Mouse (Mus musculus): ENCODE results near the gene Csrp1. TPM values are rescaled to one million over a fixed set of nuclear protein-coding genes. Genes with fewer than 3 reads are reported as not detected.

Csrp1 gene
- polyA plus RNA-seq, 1 experiment, result 33.7 TPM

DNA sequence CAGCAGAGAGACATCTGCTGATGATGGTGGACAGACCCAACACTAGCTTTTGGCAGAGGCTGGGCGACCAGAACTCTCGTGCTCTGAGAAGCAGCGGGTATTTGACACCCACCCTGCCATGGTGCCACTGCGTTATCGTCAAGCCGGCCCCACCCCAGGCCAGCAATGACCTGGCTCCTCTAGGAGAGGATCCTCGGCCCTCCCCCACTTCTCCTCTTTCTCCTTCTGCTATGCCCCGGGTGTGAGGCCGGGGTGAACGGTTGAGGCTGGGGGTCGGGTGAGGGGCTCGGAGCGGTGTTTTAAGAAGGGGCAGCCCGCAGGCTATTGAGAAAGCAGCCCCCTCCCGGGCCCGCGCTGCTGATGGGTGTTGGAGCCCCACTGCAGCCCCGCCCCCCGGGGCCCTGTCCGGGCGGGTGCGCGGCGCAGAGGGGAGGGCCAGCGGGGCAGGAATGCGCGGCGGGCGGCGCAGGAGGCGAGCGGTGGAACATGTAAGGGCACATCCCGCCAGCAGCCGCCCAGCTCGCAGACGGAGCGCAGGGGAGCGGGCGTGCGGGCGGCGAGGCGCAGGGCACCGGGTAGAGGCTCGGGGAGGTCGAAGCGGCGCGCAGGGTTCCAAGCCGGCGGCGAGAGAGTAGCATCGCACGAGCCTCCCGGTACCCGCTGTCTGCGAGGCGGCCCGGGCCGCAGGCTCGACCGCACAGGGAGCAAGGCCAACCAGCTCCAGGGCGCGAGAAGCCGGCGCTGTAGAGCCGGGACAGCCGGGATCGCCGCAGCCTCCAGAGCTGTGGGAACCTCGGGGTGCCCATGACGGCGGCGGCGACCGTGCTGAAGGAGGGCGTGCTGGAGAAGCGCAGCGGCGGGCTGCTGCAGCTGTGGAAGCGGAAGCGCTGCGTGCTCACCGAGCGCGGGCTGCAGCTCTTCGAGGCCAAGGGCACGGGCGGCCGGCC is 46.1 kb downstream of the Csrp1 start, which contains the start of gene Phlda3:
TSS of gene Phlda3 (plus strand) at position 475 of the 947 bp plus-strand sequence.
- Histone ChIP-seq H3K4me3 (ENCODE audit: insufficient read depth, low read depth, low read length) (peak within 1 kb of the TSS; percentile 80), H3K27ac (replicated peaks; ENCODE audit: low read depth, low read length) (peak within 1 kb of the TSS; percentile 99), H3K4me1 (ENCODE audit: control insufficient read depth, insufficient read depth, insufficient read length, low read length) (peaks cover 9% of the 10 kb centered on the region; the same call in 1 of the 2 replicates)

DNA sequence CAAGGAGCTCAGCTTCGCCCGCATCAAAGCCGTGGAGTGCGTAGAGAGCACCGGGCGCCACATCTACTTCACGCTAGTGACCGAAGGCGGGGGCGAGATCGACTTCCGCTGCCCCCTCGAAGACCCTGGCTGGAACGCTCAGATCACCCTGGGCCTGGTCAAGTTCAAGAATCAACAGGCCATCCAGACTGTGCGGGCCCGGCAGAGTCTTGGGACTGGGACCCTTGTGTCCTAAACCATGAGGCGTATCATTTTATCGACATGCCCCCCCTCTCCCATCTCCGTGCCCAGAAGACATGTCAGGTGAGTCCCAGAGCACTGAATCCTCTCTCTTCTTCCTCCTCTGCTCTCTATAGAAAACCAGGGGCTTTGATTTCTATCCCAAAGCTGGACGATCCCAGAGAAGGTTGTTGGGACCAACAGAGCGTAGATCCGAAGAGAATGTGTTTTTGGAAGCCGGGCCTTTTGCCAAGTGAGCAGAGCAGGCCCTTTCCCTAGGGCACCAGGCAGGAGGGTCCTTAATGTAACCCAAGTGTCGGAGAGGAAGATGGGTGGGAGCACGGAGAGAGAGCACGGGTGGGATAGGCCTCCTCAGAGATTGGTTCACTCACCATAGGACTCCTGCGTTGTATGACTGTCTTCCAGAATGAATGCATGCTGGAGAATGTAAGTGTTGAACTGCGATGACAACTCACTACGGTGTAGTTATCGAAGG is 46.9 kb downstream of the Csrp1 start:
- Histone ChIP-seq H3K4me3 (ENCODE audit: insufficient read depth, low read depth, low read length) (peak overlapping the region; percentile 80), H3K27ac (replicated peaks; ENCODE audit: low read depth, low read length) (peak overlapping the region; percentile 99), H3K4me1 (ENCODE audit: control insufficient read depth, insufficient read depth, insufficient read length, low read length) (peaks cover 9% of the 10 kb centered on the region; the same call in 1 of the 2 replicates)

DNA sequence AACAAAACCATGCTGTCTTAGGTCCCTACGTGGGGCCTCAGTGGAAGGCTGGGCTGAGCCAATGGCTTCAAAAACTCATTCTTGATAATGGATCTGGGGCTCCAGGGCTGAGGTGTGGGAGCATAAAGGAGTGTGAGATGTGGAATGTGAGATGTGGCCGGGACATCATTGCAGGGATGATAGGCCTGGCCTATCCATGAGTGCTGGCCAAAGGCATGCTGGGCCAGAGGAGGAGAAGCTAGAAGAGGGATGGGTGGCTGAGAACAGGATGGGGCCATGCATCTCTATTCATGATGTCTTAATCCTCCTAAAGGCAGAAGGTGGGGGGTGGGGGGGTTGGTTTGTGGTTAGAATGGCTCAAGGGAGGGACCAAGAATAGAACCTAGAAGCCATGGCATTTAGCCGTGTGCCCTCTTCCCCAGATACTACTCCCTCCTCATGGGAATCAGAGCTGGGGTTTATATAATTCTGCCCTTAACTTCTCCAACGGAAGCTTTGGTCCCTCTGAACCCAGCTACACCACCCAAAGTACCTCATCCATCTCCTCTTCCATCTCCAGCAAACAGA is 47.5 kb downstream of the Csrp1 start:
- Histone ChIP-seq H3K4me3 (ENCODE audit: insufficient read depth, low read depth, low read length) (peak overlapping the region; percentile 80), H3K4me1 (ENCODE audit: control insufficient read depth, insufficient read depth, insufficient read length, low read length) (peaks cover 9% of the 10 kb centered on the region; the same call in 1 of the 2 replicates), H3K27ac (replicated peaks; ENCODE audit: low read depth, low read length) (peak overlapping the region; percentile 99)

DNA sequence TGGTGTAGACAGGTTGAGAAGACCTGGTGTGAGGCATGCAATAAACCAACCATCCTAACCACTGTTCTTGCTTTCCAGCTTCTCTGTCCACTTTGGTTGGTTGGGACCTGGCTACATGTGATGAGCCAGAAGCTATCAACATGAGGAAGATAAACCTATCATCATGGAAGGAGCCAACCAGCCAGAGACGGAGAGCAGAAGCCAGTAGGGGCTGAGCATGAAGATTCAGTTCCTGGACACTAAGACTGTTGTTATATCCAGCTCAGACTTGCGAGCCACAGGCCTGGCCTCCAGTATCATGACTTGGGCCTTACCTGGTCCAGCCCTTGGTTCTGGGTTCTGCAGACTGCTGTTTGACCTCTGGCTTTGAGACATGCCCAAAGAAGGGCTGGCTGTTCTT is 48.5 kb downstream of the Csrp1 start:
- H3K4me1 ChIP-seq (ENCODE audit: control insufficient read depth, insufficient read depth, insufficient read length, low read length), result peaks cover 9% of the 10 kb centered on the region; the same call in 1 of the 2 replicates
- H3K4me3 ChIP-seq (ENCODE audit: insufficient read depth, low read depth, low read length), result peak overlapping the region; percentile 80
- peak overlapping the region; percentile 99 for H3K27ac ChIP-seq (replicated peaks; ENCODE audit: low read depth, low read length)

DNA sequence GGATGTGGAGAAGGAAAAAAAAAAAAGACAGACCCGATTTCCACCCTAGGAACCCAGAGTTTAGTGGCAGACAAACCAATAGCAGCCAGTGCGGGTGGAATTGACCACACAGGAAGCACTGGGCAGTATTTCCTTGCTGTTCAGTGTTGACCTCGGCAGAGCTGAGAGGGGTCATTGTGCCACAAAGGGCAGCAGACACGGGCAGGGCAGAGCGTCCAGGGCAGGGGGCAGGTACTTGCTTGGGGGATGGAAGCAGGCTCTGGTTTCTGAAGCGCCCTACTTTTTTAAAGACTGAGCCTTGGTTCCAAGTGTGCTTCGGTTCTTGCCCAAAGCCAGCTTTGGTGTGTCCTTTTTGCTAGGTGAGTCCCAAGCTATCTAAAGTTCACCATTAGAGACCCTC is 50.4 kb downstream of the Csrp1 start:
- H3K4me1 ChIP-seq (ENCODE audit: control insufficient read depth, insufficient read depth, insufficient read length, low read length), result peaks cover 7% of the 10 kb centered on the region; the same call in 1 of the 2 replicates
- peak overlapping the region; percentile 80 for H3K4me3 ChIP-seq (ENCODE audit: insufficient read depth, low read depth, low read length)
- H3K27ac ChIP-seq (replicated peaks; ENCODE audit: low read depth, low read length), result peak overlapping the region; percentile 99

DNA sequence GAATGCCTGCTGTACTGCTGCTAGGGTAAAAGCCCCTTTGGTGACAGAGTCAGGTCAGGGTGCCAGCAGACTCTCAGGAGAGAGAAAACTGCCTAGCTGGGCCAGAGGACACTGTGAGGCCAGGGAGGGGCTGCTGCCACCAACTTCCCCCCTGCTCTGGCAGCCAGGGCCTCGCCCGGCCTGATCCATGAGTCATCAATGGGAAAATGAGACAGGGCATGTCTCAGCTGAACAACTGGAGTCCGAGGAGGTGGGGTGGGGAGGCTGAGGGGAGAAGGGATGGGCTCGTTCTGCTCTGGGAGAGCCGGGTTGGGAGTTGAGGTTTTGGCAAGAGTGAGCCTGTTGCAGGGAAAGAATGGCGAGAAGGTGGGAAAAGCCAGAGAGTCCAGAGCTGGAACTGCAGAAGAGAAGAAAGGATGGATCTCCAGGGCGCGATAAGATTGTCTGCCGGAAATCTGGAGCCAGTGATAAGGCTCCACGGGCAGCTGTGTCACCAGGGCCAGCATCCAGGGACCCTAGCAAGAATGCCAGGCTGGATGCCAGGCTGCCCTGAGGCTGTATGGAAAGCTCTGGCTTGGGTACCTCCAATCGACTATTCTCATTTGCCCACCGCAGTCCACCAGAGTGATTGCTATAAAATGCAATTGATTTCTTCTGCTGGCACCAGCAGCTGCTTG is 51.2 kb downstream of the Csrp1 start:
- no peak overlapping the region for H3K4me3 ChIP-seq (ENCODE audit: insufficient read depth, low read depth, low read length)
- peak overlapping the region; percentile 99 for H3K27ac ChIP-seq (replicated peaks; ENCODE audit: low read depth, low read length)
- peaks cover 8% of the 10 kb centered on the region for H3K4me1 ChIP-seq (ENCODE audit: control insufficient read depth, insufficient read depth, insufficient read length, low read length)

DNA sequence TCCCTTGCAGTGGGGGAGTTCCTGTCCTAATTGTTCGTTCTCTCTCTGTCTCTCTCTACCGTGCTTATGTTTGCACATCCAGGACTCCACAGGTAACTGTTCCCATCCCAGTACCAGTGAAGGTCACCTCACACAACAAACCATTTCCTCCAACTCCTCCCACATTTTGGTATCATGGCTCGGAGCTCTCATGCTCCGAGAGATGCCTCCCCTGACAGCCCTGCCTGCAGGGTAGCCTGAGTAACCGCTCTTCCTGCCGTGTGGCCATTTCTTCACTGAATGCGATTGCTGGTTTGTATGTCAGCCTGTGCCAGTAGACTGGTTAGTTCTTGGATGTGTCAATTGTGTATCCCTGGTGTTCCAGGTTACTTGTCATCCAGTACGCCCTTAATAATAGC is 51.7 kb downstream of the Csrp1 start:
- no peak overlapping the region for H3K4me3 ChIP-seq (ENCODE audit: insufficient read depth, low read depth, low read length)
- H3K27ac ChIP-seq (replicated peaks; ENCODE audit: low read depth, low read length), result peak overlapping the region; percentile 99
- peaks cover 13% of the 10 kb centered on the region for H3K4me1 ChIP-seq (ENCODE audit: control insufficient read depth, insufficient read depth, insufficient read length, low read length)

DNA sequence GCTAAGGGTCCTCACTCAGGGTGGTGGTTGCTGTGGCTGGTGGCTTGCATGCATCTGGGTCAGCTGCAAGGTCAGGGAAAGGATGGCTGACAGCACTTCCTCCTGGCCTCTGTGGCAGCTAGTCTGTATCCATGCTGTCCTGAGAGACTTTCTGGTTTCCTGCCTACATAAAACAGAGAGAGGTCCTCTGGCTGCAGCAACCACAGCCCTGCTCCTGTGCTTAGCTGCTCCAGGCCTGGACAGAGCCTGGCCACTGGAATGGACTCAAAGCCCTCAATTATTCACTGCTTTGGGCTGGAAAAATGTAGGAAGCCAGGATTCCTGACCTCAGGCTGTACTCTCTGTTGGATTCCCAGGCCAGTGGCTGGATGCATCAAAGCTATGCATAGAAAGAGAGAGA is 56.7 kb downstream of the Csrp1 start:
- no peak overlapping the region for H3K4me3 ChIP-seq (ENCODE audit: insufficient read depth, low read depth, low read length)
- H3K27ac ChIP-seq (replicated peaks; ENCODE audit: low read depth, low read length), result peak overlapping the region; percentile 91
- H3K4me1 ChIP-seq (ENCODE audit: control insufficient read depth, insufficient read depth, insufficient read length, low read length), result peaks cover 18% of the 10 kb centered on the region

DNA sequence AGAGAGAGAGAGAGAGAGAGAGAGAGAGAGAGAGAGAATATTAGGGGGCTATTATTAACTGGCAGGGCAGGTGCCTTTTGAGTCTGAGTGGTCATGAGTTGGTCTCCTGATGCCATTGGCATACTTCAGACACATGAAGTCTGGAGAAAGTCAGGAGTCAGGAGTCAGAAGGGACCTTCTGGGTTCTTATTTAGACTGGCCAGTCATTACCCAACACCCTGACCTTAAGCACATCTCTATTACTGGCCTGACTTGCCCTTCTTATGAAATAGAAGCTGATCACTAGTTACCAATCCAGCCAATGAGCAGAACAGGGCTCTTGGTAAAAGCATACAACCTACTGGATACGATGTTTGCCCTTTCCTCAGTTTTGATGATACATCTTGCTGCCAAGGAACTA is 57.2 kb downstream of the Csrp1 start:
- no peak overlapping the region for H3K4me3 ChIP-seq (ENCODE audit: insufficient read depth, low read depth, low read length)
- H3K4me1 ChIP-seq (ENCODE audit: control insufficient read depth, insufficient read depth, insufficient read length, low read length), result peaks cover 18% of the 10 kb centered on the region
- peak overlapping the region; percentile 92 for H3K27ac ChIP-seq (replicated peaks; ENCODE audit: low read depth, low read length)

DNA sequence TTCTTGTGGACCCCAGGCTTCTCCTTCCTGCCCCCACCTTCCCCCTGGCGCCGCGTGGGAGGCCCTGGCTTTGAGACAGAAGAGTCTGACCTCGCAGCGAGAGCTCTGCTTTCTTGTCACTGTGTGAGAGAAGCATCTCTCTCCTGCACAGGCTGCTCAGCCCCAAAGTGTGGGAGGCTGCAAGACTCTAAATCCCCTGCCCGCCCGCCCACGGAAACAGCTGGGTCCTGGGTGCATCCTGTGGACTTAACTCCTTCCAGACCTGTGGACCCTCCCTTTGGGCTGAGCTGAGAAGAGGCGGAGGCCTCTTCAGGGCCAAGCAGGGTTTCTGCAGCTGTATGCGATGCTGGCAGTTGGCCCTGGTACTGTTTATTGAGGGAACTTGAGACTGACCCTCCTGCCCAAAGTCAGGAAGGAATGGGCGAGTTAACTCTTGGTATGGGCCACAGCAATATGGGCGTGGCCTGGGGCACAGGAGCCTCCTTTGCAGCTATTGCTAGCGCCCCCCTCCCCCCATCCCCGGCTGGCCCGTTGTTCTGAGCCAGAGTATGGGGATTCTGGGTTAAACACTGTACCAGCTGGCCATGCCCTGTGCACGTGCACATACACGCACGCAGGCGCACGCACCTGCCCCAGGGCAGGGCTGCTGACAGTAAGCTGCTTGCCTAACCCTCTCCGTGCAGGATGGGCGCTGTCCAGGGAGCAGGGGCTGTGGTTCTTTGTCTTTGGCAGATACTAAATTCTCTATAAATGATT is 59.1 kb downstream of the Csrp1 start, which contains the start of gene Tnni1:
TSS of gene Tnni1 (plus strand) at position 655 of the 756 bp plus-strand sequence.
- peak within 1 kb of the TSS; percentile 92; the same call in 1 of the 2 replicates for H3K27ac ChIP-seq (replicated peaks; ENCODE audit: low read depth, low read length)
- no peak within 1 kb of the TSS for H3K4me3 ChIP-seq (ENCODE audit: insufficient read depth, low read depth, low read length)
- H3K4me1 ChIP-seq (ENCODE audit: control insufficient read depth, insufficient read depth, insufficient read length, low read length), result peaks cover 18% of the 10 kb centered on the region

DNA sequence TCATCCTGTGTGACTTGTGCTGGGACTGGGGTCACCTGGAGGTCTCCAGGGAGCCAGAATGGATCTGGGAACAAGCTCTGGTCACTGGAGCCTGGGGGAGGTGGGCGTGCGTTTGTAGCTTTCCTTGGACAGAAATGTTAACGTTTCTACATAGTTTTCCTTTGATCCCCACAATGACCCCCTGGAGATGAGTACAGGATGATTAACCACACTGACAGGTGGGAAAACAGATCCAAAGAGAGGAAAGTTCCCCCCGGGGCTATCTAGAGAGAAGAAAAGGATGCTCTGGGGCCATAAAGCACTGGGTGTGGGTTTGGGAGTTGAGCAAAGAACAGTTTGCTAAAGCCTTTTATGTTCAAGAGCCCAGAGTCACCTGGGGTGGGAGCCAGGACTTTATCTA is 60.8 kb downstream of the Csrp1 start:
- peaks cover 18% of the 10 kb centered on the region for H3K4me1 ChIP-seq (ENCODE audit: control insufficient read depth, insufficient read depth, insufficient read length, low read length)
- no peak overlapping the region for H3K27ac ChIP-seq (replicated peaks; ENCODE audit: low read depth, low read length)
- H3K4me3 ChIP-seq (ENCODE audit: insufficient read depth, low read depth, low read length), result no peak overlapping the region

DNA sequence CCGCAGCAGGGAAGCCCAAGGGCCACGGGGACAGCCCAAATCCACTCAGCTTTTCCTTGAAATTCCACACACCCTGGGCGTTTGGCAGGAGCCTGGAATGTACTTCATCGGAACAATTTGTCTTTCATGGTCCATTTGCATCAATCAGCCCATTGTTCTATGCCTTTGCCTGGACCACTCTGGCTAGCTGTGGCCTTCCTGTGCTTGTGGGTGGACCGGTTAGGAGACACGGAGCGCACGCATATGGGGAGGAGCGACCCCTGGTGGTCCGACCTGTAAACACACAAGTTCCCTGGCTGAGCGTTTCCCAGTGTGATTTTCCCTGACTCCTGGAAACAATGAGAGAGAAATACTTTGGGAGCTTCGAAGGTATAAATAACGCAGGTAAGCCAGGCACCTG is 61.4 kb downstream of the Csrp1 start:
- Histone ChIP-seq H3K4me3 (ENCODE audit: insufficient read depth, low read depth, low read length) (no peak overlapping the region), H3K27ac (replicated peaks; ENCODE audit: low read depth, low read length) (no peak overlapping the region), H3K4me1 (ENCODE audit: control insufficient read depth, insufficient read depth, insufficient read length, low read length) (peaks cover 14% of the 10 kb centered on the region)

DNA sequence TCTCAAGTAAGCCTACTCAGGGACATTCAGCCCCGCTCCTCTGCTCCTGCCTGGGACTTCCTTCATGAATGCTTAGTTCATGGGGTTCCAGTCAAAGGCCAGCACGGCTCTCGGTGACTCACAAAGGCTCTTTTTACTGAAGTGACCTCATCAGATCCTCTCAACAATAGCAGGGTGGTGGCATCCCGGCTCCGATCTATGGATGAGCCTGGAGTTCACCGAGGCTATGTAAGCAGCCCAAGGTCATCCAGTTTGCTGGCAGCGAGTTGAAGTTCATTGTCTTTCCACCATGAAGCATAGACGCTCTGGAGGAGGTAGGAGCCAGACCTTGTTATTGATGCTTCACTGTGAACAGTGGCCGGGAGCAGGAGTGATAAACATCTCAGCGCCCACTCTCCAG is 63.0 kb downstream of the Csrp1 start:
- Histone ChIP-seq H3K4me3 (ENCODE audit: insufficient read depth, low read depth, low read length) (no peak overlapping the region), H3K27ac (replicated peaks; ENCODE audit: low read depth, low read length) (no peak overlapping the region), H3K4me1 (ENCODE audit: control insufficient read depth, insufficient read depth, insufficient read length, low read length) (peaks cover 8% of the 10 kb centered on the region)

DNA sequence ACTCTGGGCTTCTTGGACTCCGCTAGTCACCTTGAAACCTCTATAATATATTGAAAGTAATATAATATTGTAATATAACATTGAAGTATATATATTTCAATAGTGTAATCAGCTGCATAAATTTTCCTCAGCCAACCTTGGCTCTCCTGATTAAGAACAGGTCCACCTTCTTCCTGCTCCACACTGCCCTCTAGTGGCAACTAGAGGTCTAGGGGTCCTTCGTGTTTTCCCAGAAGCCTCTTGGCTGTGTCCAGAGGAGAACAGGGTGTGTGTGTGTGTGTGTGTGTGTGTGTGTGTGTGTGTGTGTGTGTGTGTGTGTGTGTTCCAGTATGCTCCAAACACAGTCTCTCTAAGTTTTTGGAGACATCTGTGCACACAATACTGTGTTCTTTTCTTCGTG is 67.9 kb downstream of the Csrp1 start:
- no peak overlapping the region for H3K27ac ChIP-seq (replicated peaks; ENCODE audit: low read depth, low read length)
- H3K4me3 ChIP-seq (ENCODE audit: insufficient read depth, low read depth, low read length), result no peak overlapping the region
- no peaks in the 10 kb centered on the region for H3K4me1 ChIP-seq (ENCODE audit: control insufficient read depth, insufficient read depth, insufficient read length, low read length)

All from brown adipose tissue, adult 24 weeks (tissue).